Comparison of ENCODE assay signal across 23 mouse cellular contexts in genomic region chr2:5939911-5940310, GRCm38 (mm10). TPM values are rescaled to one million over a fixed set of nuclear protein-coding genes. Genes with fewer than 3 reads are reported as not detected.
DNase-seq lines count a peak whose midpoint lies in the region; ATAC-seq and TF ChIP-seq lines count a peak whose summit lies in the region.
"Had no signal": no experiment of that assay in that cellular context is flagged by ENCODE, and none has a peak within 500 bp of the region (broad histone marks: within the 10 kb centered on the region; RNA-seq: fewer than 3 reads in every experiment).

No protein-coding gene starts in this region.

- no peak overlapping the region for H3K4me2 ChIP-seq in liver, embryonic 11.5 days
- H3K4me2 ChIP-seq in liver, postnatal 0 days (ENCODE audit: low read depth, low read length), result peak overlapping the region; percentile 83; the same call in 1 of the 2 replicates
- no peak overlapping the region for H3K4me2 ChIP-seq in liver, embryonic 12.5 days

- H3K9me3 ChIP-seq in liver, embryonic 11.5 days (ENCODE audit: control insufficient read depth, low read length), result no peaks in the 10 kb centered on the region
- H3K9me3 ChIP-seq in liver, postnatal 0 days (ENCODE audit: low read length), result no peaks in the 10 kb centered on the region
- H3K9me3 ChIP-seq in liver, embryonic 12.5 days (replicated peaks), result no peaks in the 10 kb centered on the region
- H3K9me3 ChIP-seq: G1E had no signal

- H3K27me3 ChIP-seq in liver, adult 2 months (ENCODE audit: control insufficient read depth, insufficient read depth, low read length), result no peaks in the 10 kb centered on the region
- no peaks in the 10 kb centered on the region for H3K27me3 ChIP-seq in liver, embryonic 11.5 days (replicated peaks; ENCODE audit: control insufficient read depth, insufficient read depth, low read length)
- no peaks in the 10 kb centered on the region for H3K27me3 ChIP-seq in liver, postnatal 0 days (ENCODE audit: insufficient read depth, low read length)
- H3K27me3 ChIP-seq in liver, embryonic 12.5 days (replicated peaks), result no peaks in the 10 kb centered on the region
- H3K27me3 ChIP-seq: CH12.LX had no signal

- TF ChIP-seq CTCF in liver, adult 2 months (IDR thresholded peaks at IDR 0.05; ENCODE audit: low read depth, low read length), result no peak
- TF ChIP-seq CTCF in liver, postnatal 0 days (IDR thresholded peaks at IDR 0.05; ENCODE audit: low read depth), result no peak

- H3K4me1 ChIP-seq in liver, adult 2 months (ENCODE audit: control insufficient read depth, insufficient read depth, low read length), result peaks cover 22% of the 10 kb centered on the region
- 0 out of 2 replicates have a peak, but pooled peaks cover 8% of the 10 kb centered on the region for H3K4me1 ChIP-seq in liver, embryonic 11.5 days (replicated peaks; ENCODE audit: control insufficient read depth, insufficient read depth, low read length)
- H3K4me1 ChIP-seq in liver, postnatal 0 days (ENCODE audit: insufficient read depth), result peaks cover 7% of the 10 kb centered on the region; the same call in 1 of the 2 replicates
- H3K4me1 ChIP-seq in liver, embryonic 12.5 days, result peaks cover 49% of the 10 kb centered on the region

- H3K27ac ChIP-seq in liver, adult 2 months (replicated peaks; ENCODE audit: insufficient read depth, low read depth, low read length), result no peak overlapping the region; the same call in none of the 2 replicates
- no peak overlapping the region for H3K27ac ChIP-seq in liver, embryonic 11.5 days (ENCODE audit: low read depth, low read length)
- H3K27ac ChIP-seq in liver, postnatal 0 days (ENCODE audit: low read depth), result no peak overlapping the region
- no peak overlapping the region for H3K27ac ChIP-seq in liver, embryonic 12.5 days

- peak overlapping the region; percentile 36 for H3K9ac ChIP-seq in liver, adult 2 months (ENCODE audit: low read depth, low read length)
- no peak overlapping the region for H3K9ac ChIP-seq in liver, embryonic 11.5 days (ENCODE audit: low read depth, low read length)
- H3K9ac ChIP-seq in liver, postnatal 0 days (replicated peaks), result no peak overlapping the region
- no peak overlapping the region for H3K9ac ChIP-seq in liver, embryonic 12.5 days

- WGBS in liver, adult 2 months, result 72% methylated on average over 14 of the region's 14 CpGs
- WGBS in liver, embryonic 11.5 days, result 86% methylated on average over 14 of the region's 14 CpGs
- 92% methylated on average over 14 of the region's 14 CpGs for WGBS in liver, postnatal 0 days (ENCODE audit: insufficient replicate concordance)
- WGBS in liver, embryonic 12.5 days (ENCODE audit: insufficient replicate concordance), result 85% methylated on average over 14 of the region's 14 CpGs

- ATAC-seq in liver, embryonic 11.5 days (replicated peaks; ENCODE audit: low FRiP score), result no peak
- ATAC-seq in liver, postnatal 0 days, result no peak
- no peak for ATAC-seq in liver, embryonic 12.5 days
- ATAC-seq: activated CD4-positive, CD25-positive, alpha-beta regulatory T cell, adult 4 months; CD4-positive, CD25-positive, alpha-beta regulatory T cell, adult 4 months; Patski had no signal

- TF ChIP-seq POLR2A in liver, adult 2 months (IDR thresholded peaks at IDR 0.05; ENCODE audit: extremely low read depth, insufficient read depth, low read length), result no peak

- peaks cover 18% of the 10 kb centered on the region; the same call in 1 of the 2 replicates for H3K79me2 ChIP-seq in liver, adult 2 months (ENCODE audit: control insufficient read depth, insufficient read depth, low read length)

- peak; percentile 55 for DNase-seq in heart, adult 11 months
- no peak for DNase-seq in heart, adult 8-10 months (ENCODE audit: low spot score)
- DNase-seq in liver, adult 2 months (ENCODE audit: extremely low read depth, low read depth, low spot score), result peak; percentile 68
- DNase-seq in liver, embryonic 11.5 days (ENCODE audit: low spot score), result no peak
- no peak for DNase-seq in liver, postnatal 0 days
- peak; percentile 39 for DNase-seq in R1 (ENCODE audit: low read depth, low spot score)
- no peak for DNase-seq in cerebellum, postnatal 25 days
- DNase-seq: adrenal gland, adult 2 months; adrenal gland, adult 8-10 months; adrenal gland, postnatal 10 days; adrenal gland, postnatal 14 days; adrenal gland, postnatal 25 days; adrenal gland, postnatal 36 days; B cell, adult 2 months; cerebellum, adult 11 months; cerebellum, adult 11-12 months; cerebellum, adult 18-20 months had no signal

- no peak for TF ChIP-seq EP300 in liver, postnatal 0 days (IDR thresholded peaks at IDR 0.05; ENCODE audit: low read depth)

- peak overlapping the region; percentile 18 for H3K4me3 ChIP-seq in liver, adult 2 months (ENCODE audit: insufficient read depth, low read depth, low read length)
- no peak overlapping the region for H3K4me3 ChIP-seq in liver, embryonic 11.5 days (ENCODE audit: low read depth, low read length)
- no peak overlapping the region for H3K4me3 ChIP-seq in liver, postnatal 0 days (ENCODE audit: low read depth, low read length)
- H3K4me3 ChIP-seq in liver, embryonic 12.5 days, result no peak overlapping the region

- H3K36me3 ChIP-seq in liver, adult 2 months (ENCODE audit: control insufficient read depth, insufficient read depth, low read length), result no peaks in the 10 kb centered on the region
- H3K36me3 ChIP-seq in liver, embryonic 11.5 days (ENCODE audit: control insufficient read depth, insufficient read depth, low read length), result no peaks in the 10 kb centered on the region
- H3K36me3 ChIP-seq in liver, postnatal 0 days (replicated peaks; ENCODE audit: insufficient read depth, low read length), result no peaks in the 10 kb centered on the region
- H3K36me3 ChIP-seq in liver, embryonic 12.5 days, result no peaks in the 10 kb centered on the region
- H3K36me3 ChIP-seq: G1E had no signal

RNA-seq across cellular contexts. Expression of gene Dhtkd1, which starts 2.7 kb away (rescaled TPM):
- 1 to 10 TPM; 3.7 to 9.4 (median 4.0) TPM for total RNA-seq in heart, adult 8-10 months (2022)
- total RNA-seq in liver, adult 2 months (2014; rRNA removed), result 81.6 and 84.2 TPM in 2 replicates
- polyA plus RNA-seq in liver, adult 2 months (2012; rRNA removed), result 31.3 and 44.1 TPM in 2 replicates
- polyA plus RNA-seq in liver, embryonic 11.5 days (2014; fragmentation: Nextera tagmentation; extraction: Ambion mirVana), result 3.5 and 4.8 TPM in 2 replicates
- 5.3 TPM in 2 replicates for polyA plus RNA-seq in liver, postnatal 0 days (2015; fragmentation: Nextera tagmentation; extraction: Ambion mirVana)
- polyA plus RNA-seq in liver, embryonic 12.5 days (2016; fragmentation: Nextera tagmentation; extraction: Ambion mirVana), result 2.3 and 3.1 TPM in 2 replicates
- polyA plus RNA-seq: G1E had no signal

RNA-seq across cellular contexts. Expression of gene Upf2, which starts 11.4 kb away (rescaled TPM):
- total RNA-seq in heart, adult 8-10 months (2022), result 10 to 100 TPM; 18.6 to 20.6 (median 19.1) TPM
- 7.7 and 10.1 TPM in 2 replicates for total RNA-seq in liver, adult 2 months (2014; rRNA removed)
- polyA plus RNA-seq in liver, adult 2 months (2012; rRNA removed), result 1.5 and 1.6 TPM in 2 replicates
- 10.4 and 10.7 TPM in 2 replicates for polyA plus RNA-seq in liver, embryonic 11.5 days (2014; fragmentation: Nextera tagmentation; extraction: Ambion mirVana)
- polyA plus RNA-seq in liver, postnatal 0 days (2015; fragmentation: Nextera tagmentation; extraction: Ambion mirVana), result 2.8 and 3.3 TPM in 2 replicates
- 6.8 and 7.4 TPM in 2 replicates for polyA plus RNA-seq in liver, embryonic 12.5 days (2016; fragmentation: Nextera tagmentation; extraction: Ambion mirVana)

RNA-seq across cellular contexts. Expression of gene Sec61a2, which starts 44.7 kb away (rescaled TPM):
- 10 to 100 TPM; 11.9 to 14.3 (median 14.1) TPM for total RNA-seq in heart, adult 8-10 months (2022)
- total RNA-seq in liver, adult 2 months (2014; rRNA removed), result 14.2 and 17.1 TPM in 2 replicates
- polyA plus RNA-seq in liver, adult 2 months (2012; rRNA removed), result 4.5 and 8.2 TPM in 2 replicates
- 48.1 and 51.8 TPM in 2 replicates for polyA plus RNA-seq in liver, embryonic 11.5 days (2014; fragmentation: Nextera tagmentation; extraction: Ambion mirVana)
- polyA plus RNA-seq in liver, postnatal 0 days (2015; fragmentation: Nextera tagmentation; extraction: Ambion mirVana), result 8.3 and 9.5 TPM in 2 replicates
- polyA plus RNA-seq in liver, embryonic 12.5 days (2016; fragmentation: Nextera tagmentation; extraction: Ambion mirVana), result 22.8 and 24.2 TPM in 2 replicates

Comparison
In these comparisons a context has a peak if more than half of its experiments do, and no peak if none do; other contexts are left out.
1. DNase-seq: peak in heart, adult 11 months (single experiment), liver, adult 2 months (single experiment) and R1 (single experiment); none in heart, adult 8-10 months (single experiment), liver, embryonic 11.5 days (single experiment), liver, postnatal 0 days (single experiment) and cerebellum, postnatal 25 days (0 of 2).